ENCODE assay signal across 8 mouse cellular contexts in genomic region chr11:69681314-69682208, GRCm38 (mm10). TPM values are rescaled to one million over a fixed set of nuclear protein-coding genes. Genes with fewer than 3 reads are reported as not detected.
DNase-seq lines count a peak whose midpoint lies in the region; ATAC-seq lines count a peak whose summit lies in the region.

TSS of gene Senp3 (minus strand) at chr11:69682084.

- peaks cover 63% of the 10 kb centered on the region for H3K4me1 ChIP-seq in hindbrain, embryonic 15.5 days (replicated peaks)

- H3K9me3 ChIP-seq in hindbrain, embryonic 15.5 days, result no peaks in the 10 kb centered on the region

- peak within 1 kb of the TSS; percentile 95 for H3K9ac ChIP-seq in hindbrain, embryonic 15.5 days

- H3K27me3 ChIP-seq in hindbrain, embryonic 15.5 days, result no peaks in the 10 kb centered on the region

- peak; percentile 98 for ATAC-seq in hindbrain, embryonic 15.5 days (ENCODE audit: low FRiP score, low read depth)

- H3K36me3 ChIP-seq in hindbrain, embryonic 15.5 days, result peaks cover 24% of the 10 kb centered on the region

- H3K4me3 ChIP-seq in hindbrain, embryonic 15.5 days, result peak within 1 kb of the TSS; percentile 91

- H3K4me2 ChIP-seq in hindbrain, embryonic 15.5 days, result peak within 1 kb of the TSS; percentile 81

- WGBS in hindbrain, embryonic 15.5 days, result under 1% methylated on average over 75 of the region's 80 CpGs

- H3K27ac ChIP-seq in hindbrain, embryonic 15.5 days (replicated peaks), result peak within 1 kb of the TSS; percentile 93

- DNase-seq in R1 (ENCODE audit: low read depth, low spot score), result peak; percentile 97
- peak; percentile 97 to 98 for DNase-seq in cerebellum, postnatal 25 days
- peak; percentile 97 to 99 for DNase-seq in frontal cortex, postnatal 36 days (ENCODE audit: low spot score in 2 of 2)
- DNase-seq in left cerebral cortex, adult 11 months (ENCODE audit: low spot score), result peak; percentile 95
- DNase-seq in lung, postnatal 4 days, result peak; percentile 97 to 99
- DNase-seq in retina, postnatal 7 days (ENCODE audit: low read depth, low spot score), result peak; percentile 93
- DNase-seq in urinary bladder, adult 2 months (ENCODE audit: low spot score), result peak; percentile 93

RNA-seq across cellular contexts. Expression of gene Senp3, which starts in this region (rescaled TPM):
- 101 and 103 TPM in 2 replicates for polyA plus RNA-seq in hindbrain, embryonic 15.5 days (2015; fragmentation: Nextera tagmentation; extraction: Ambion mirVana)
- polyA plus RNA-seq in urinary bladder, adult 2 months (2012; rRNA removed), result 83.4 and 108 TPM in 2 replicates

Comparison
In these comparisons a context has a peak if more than half of its experiments do, and no peak if none do; other contexts are left out.
1. Peak in every context shown above with its lines: DNase-seq, ATAC-seq, H3K4me3 ChIP-seq and H3K27ac ChIP-seq.